In the genomic region with DNA sequence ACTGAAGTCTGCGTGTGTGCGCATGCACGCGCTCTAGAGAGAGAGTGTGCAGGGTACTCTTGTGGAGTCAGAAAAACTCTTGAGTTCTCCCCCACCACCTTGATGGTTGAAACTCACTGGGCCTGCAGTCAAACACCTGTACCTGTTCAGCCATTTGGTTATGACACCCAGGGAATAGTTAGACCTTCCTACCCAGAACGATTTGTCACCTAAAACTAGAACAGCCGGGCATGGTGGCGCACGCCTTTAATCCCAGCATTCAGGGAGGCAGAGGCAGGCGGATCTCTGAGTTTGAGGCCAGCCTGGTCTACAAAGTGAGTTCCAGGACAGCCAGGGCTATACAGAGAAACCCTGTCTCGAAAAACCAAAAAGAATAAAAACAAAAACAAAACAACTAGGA, we compare ENCODE assay signal across 23 mouse cellular contexts. TPM values are rescaled to one million over a fixed set of nuclear protein-coding genes. Genes with fewer than 3 reads are reported as not detected.
A peak's percentile ranks its signal among the peaks of the same experiment; 100 is the strongest.
DNase-seq lines count a peak whose midpoint lies in the region; ATAC-seq and TF ChIP-seq lines count a peak whose summit lies in the region.
"Not testable (repeated sequence)": the region's sequence is repeated elsewhere in the genome, so short reads cannot be mapped to it uniquely, and the experiment has no call there.
"Had no signal": no experiment of that assay in that cellular context is flagged by ENCODE, and none has a peak within 500 bp of the region (broad histone marks: within the 10 kb centered on the region; RNA-seq: fewer than 3 reads in every experiment).

No protein-coding gene starts in this region.

- WGBS in forebrain, embryonic 12.5 days = 98% methylated on average over 10 of the region's 10 CpGs
- 91% methylated on average over 10 of the region's 10 CpGs for WGBS in kidney, adult 2 months
- 96% methylated on average over 10 of the region's 10 CpGs for WGBS in liver, embryonic 12.5 days (ENCODE audit: insufficient replicate concordance)
- WGBS in midbrain, embryonic 13.5 days = 97% methylated on average over 10 of the region's 10 CpGs
- 98% methylated on average over 10 of the region's 10 CpGs for WGBS in neural tube, embryonic 13.5 days

- in situ Hi-C loops in ES-E14 (cut with MboI; ENCODE audit: low sequenced_read_pairs in 2 of 2, unreplicated experiment in 2 of 2) = not testable (repeated sequence)

- H3K4me1 ChIP-seq in ES-E14 (ENCODE audit: control insufficient read depth in 2 of 2, insufficient read depth in 2 of 2, low read length in 2 of 2, poor library complexity in 1 of 2) = peaks cover 2 to 11% of the 10 kb centered on the region in 2 experiments; a peak in 3 of 4 replicates
- H3K4me1 ChIP-seq in forebrain, embryonic 12.5 days = peaks cover 36% of the 10 kb centered on the region
- peaks cover 18% of the 10 kb centered on the region for H3K4me1 ChIP-seq in kidney, adult 2 months (ENCODE audit: control insufficient read depth, insufficient read depth, low read length)
- peaks cover 41% of the 10 kb centered on the region for H3K4me1 ChIP-seq in liver, embryonic 12.5 days
- peaks cover 35% of the 10 kb centered on the region for H3K4me1 ChIP-seq in midbrain, embryonic 13.5 days (replicated peaks)
- peaks cover 44% of the 10 kb centered on the region for H3K4me1 ChIP-seq in neural tube, embryonic 13.5 days (replicated peaks)

- H3K9ac ChIP-seq in ES-E14 (ENCODE audit: insufficient read depth, low read depth, low read length, poor library complexity, severe bottlenecking); forebrain, embryonic 12.5 days; liver, embryonic 12.5 days; midbrain, embryonic 13.5 days (replicated peaks); neural tube, embryonic 13.5 days: not testable (repeated sequence)

- TF ChIP-seq CTCF in kidney, adult 2 months (conservative IDR thresholded peaks at IDR 0.05; ENCODE audit: insufficient read depth, insufficient read length, low read depth, low read length) = not testable (repeated sequence)

- DNase-seq in ES-E14 (ENCODE audit: low read depth, low spot score) = not testable (repeated sequence)
- peak; percentile 91 for DNase-seq in heart, adult 11 months
- DNase-seq in kidney, adult 2 months = peak; percentile 36

- not testable (repeated sequence) for H3K4me2 ChIP-seq in forebrain, embryonic 12.5 days; liver, embryonic 12.5 days
- H3K4me2 ChIP-seq in midbrain, embryonic 13.5 days (replicated peaks) = peak overlapping the region; percentile 77; the same call in 1 of the 2 replicates
- peak overlapping the region; percentile 77 for H3K4me2 ChIP-seq in neural tube, embryonic 13.5 days

- H3K27me3 ChIP-seq in forebrain, embryonic 12.5 days; kidney, adult 2 months (replicated peaks; ENCODE audit: control insufficient read depth, insufficient read depth, low read length); liver, embryonic 12.5 days (replicated peaks); midbrain, embryonic 13.5 days; neural tube, embryonic 13.5 days: not testable (repeated sequence)

- not testable (repeated sequence) for H3K4me3 ChIP-seq in ES-E14 (ENCODE audit: insufficient read depth in 1 of 2, low read depth in 1 of 2, low read length in 2 of 2, poor library complexity in 1 of 2, severe bottlenecking in 1 of 2); forebrain, embryonic 12.5 days (replicated peaks); kidney, adult 2 months (ENCODE audit: insufficient read depth, low read depth, low read length); liver, embryonic 12.5 days; midbrain, embryonic 13.5 days (replicated peaks)
- peak overlapping the region; percentile 70 for H3K4me3 ChIP-seq in neural tube, embryonic 13.5 days

- ATAC-seq in forebrain, embryonic 12.5 days (ENCODE audit: low FRiP score); liver, embryonic 12.5 days; midbrain, embryonic 13.5 days; neural tube, embryonic 13.5 days (ENCODE audit: low read depth): not testable (repeated sequence)

- peaks cover 15% of the 10 kb centered on the region for H3K36me3 ChIP-seq in ES-E14 (ENCODE audit: control insufficient read depth, insufficient read depth, low read length, poor library complexity, severe bottlenecking)
- H3K36me3 ChIP-seq in forebrain, embryonic 12.5 days (replicated peaks) = peaks cover 44% of the 10 kb centered on the region
- not testable (repeated sequence) for H3K36me3 ChIP-seq in kidney, adult 2 months (ENCODE audit: control insufficient read depth, insufficient read depth, low read length)
- peaks cover 55% of the 10 kb centered on the region for H3K36me3 ChIP-seq in liver, embryonic 12.5 days
- peaks cover 47% of the 10 kb centered on the region for H3K36me3 ChIP-seq in midbrain, embryonic 13.5 days
- H3K36me3 ChIP-seq in neural tube, embryonic 13.5 days = peaks cover 53% of the 10 kb centered on the region

- not testable (repeated sequence) for TF ChIP-seq POLR2A in kidney, adult 2 months (IDR thresholded peaks at IDR 0.05; ENCODE audit: low read depth, low read length)

- peak overlapping the region; percentile 22; the same call in 1 of the 2 replicates for H3K27ac ChIP-seq in ES-E14 (ENCODE audit: insufficient read depth, low read depth, low read length, poor library complexity, severe bottlenecking)
- peak overlapping the region; percentile 97 for H3K27ac ChIP-seq in forebrain, embryonic 12.5 days
- not testable (repeated sequence) for H3K27ac ChIP-seq in kidney, adult 2 months (ENCODE audit: insufficient read depth, low read depth, low read length)
- H3K27ac ChIP-seq in liver, embryonic 12.5 days = peak overlapping the region; percentile 92; the same call in 1 of the 2 replicates
- H3K27ac ChIP-seq in midbrain, embryonic 13.5 days = peak overlapping the region; percentile 98
- peak overlapping the region; percentile 99 for H3K27ac ChIP-seq in neural tube, embryonic 13.5 days (replicated peaks)

- H3K9me3 ChIP-seq in ES-E14 (ENCODE audit: control insufficient read depth, insufficient read depth, low read depth, low read length); forebrain, embryonic 12.5 days; liver, embryonic 12.5 days (replicated peaks); midbrain, embryonic 13.5 days; neural tube, embryonic 13.5 days: not testable (repeated sequence)

RNA-seq across cellular contexts. Expression of a gene that starts 0.9 kb away (rescaled TPM):
- 62.6 and 79.6 TPM in 2 replicates for total RNA-seq in ES-E14 (2012; rRNA removed)
- 57.5 and 62.9 TPM in 2 replicates for polyA plus RNA-seq in forebrain, embryonic 12.5 days (2016; fragmentation: Nextera tagmentation; extraction: Ambion mirVana)
- polyA plus RNA-seq in kidney, adult 2 months (2012; rRNA removed) = 204 and 214 TPM in 2 replicates
- polyA plus RNA-seq in liver, embryonic 12.5 days (2016; fragmentation: Nextera tagmentation; extraction: Ambion mirVana) = 37.0 and 45.2 TPM in 2 replicates
- polyA plus RNA-seq in midbrain, embryonic 13.5 days (2015; fragmentation: Nextera tagmentation; extraction: Ambion mirVana) = 78.9 and 83.7 TPM in 2 replicates
- 82.5 and 84.2 TPM in 2 replicates for polyA plus RNA-seq in neural tube, embryonic 13.5 days (2015; fragmentation: Nextera tagmentation; extraction: Ambion mirVana)

RNA-seq across cellular contexts. Expression of a gene that starts 2.7 kb away (rescaled TPM):
- total RNA-seq in ES-E14 (2012; rRNA removed) = 4.5 TPM in 2 replicates
- 131 and 139 TPM in 2 replicates for polyA plus RNA-seq in forebrain, embryonic 12.5 days (2016; fragmentation: Nextera tagmentation; extraction: Ambion mirVana)
- 0.29 and 0.83 TPM in 2 replicates for polyA plus RNA-seq in kidney, adult 2 months (2012; rRNA removed)
- 0.62 and 0.65 TPM in 2 replicates for polyA plus RNA-seq in liver, embryonic 12.5 days (2016; fragmentation: Nextera tagmentation; extraction: Ambion mirVana)
- polyA plus RNA-seq in midbrain, embryonic 13.5 days (2015; fragmentation: Nextera tagmentation; extraction: Ambion mirVana) = 310 and 338 TPM in 2 replicates
- 335 and 393 TPM in 2 replicates for polyA plus RNA-seq in neural tube, embryonic 13.5 days (2015; fragmentation: Nextera tagmentation; extraction: Ambion mirVana)
- total RNA-seq: common myeloid progenitor, adult 5-6 weeks; gastrocnemius, postnatal 14 days; heart, adult 18-20 months; heart, postnatal 14 days had no signal

RNA-seq across cellular contexts. Expression of a gene that starts 6.8 kb away (rescaled TPM):
- total RNA-seq in ES-E14 (2012; rRNA removed) = 1.4 and 2.7 TPM in 2 replicates
- not detected in 2 replicates for polyA plus RNA-seq in forebrain, embryonic 12.5 days (2016; fragmentation: Nextera tagmentation; extraction: Ambion mirVana)
- polyA plus RNA-seq in kidney, adult 2 months (2012; rRNA removed) = 3.5 TPM in 1 of 2 replicates, not detected in the other
- polyA plus RNA-seq in liver, embryonic 12.5 days (2016; fragmentation: Nextera tagmentation; extraction: Ambion mirVana) = 0.26 TPM in 1 of 2 replicates, not detected in the other
- not detected in 2 replicates for polyA plus RNA-seq in midbrain, embryonic 13.5 days (2015; fragmentation: Nextera tagmentation; extraction: Ambion mirVana)
- not detected in 2 replicates for polyA plus RNA-seq in neural tube, embryonic 13.5 days (2015; fragmentation: Nextera tagmentation; extraction: Ambion mirVana)
- total RNA-seq: adrenal gland, postnatal 4 days; common myeloid progenitor, adult 5-6 weeks; gastrocnemius, postnatal 14 days; heart, adult 18-20 months; heart, postnatal 14 days; layer of hippocampus, adult 18-20 months had no signal
- polyA plus RNA-seq: adrenal gland, adult 2 months; forebrain, embryonic 11.5 days; heart, embryonic 12.5 days; hindbrain, embryonic 11.5 days; intestine, embryonic 14.5 days; limb, embryonic 10.5 days; lung, embryonic 14.5 days; stomach, postnatal 0 days; thymus, postnatal 0 days had no signal

RNA-seq across cellular contexts. Expression of a gene that starts 14.2 kb away (rescaled TPM):
- 1.3 and 2.4 TPM in 2 replicates for total RNA-seq in ES-E14 (2012; rRNA removed)
- 0.26 and 0.60 TPM in 2 replicates for polyA plus RNA-seq in forebrain, embryonic 12.5 days (2016; fragmentation: Nextera tagmentation; extraction: Ambion mirVana)
- 0.87 and 1.5 TPM in 2 replicates for polyA plus RNA-seq in kidney, adult 2 months (2012; rRNA removed)
- 0.11 TPM in 1 of 2 replicates, not detected in the other for polyA plus RNA-seq in liver, embryonic 12.5 days (2016; fragmentation: Nextera tagmentation; extraction: Ambion mirVana)
- polyA plus RNA-seq in midbrain, embryonic 13.5 days (2015; fragmentation: Nextera tagmentation; extraction: Ambion mirVana) = 0.23 and 0.62 TPM in 2 replicates
- 0.96 and 1.4 TPM in 2 replicates for polyA plus RNA-seq in neural tube, embryonic 13.5 days (2015; fragmentation: Nextera tagmentation; extraction: Ambion mirVana)
- total RNA-seq: neutrophil, adult 5-6 weeks had no signal

RNA-seq across cellular contexts. Expression of a gene that starts 16.5 kb away (rescaled TPM):
- 37.5 and 48.5 TPM in 2 replicates for total RNA-seq in ES-E14 (2012; rRNA removed)
- polyA plus RNA-seq in forebrain, embryonic 12.5 days (2016; fragmentation: Nextera tagmentation; extraction: Ambion mirVana) = 7.2 and 7.8 TPM in 2 replicates
- polyA plus RNA-seq in kidney, adult 2 months (2012; rRNA removed) = 19.3 and 25.5 TPM in 2 replicates
- 3.5 and 3.6 TPM in 2 replicates for polyA plus RNA-seq in liver, embryonic 12.5 days (2016; fragmentation: Nextera tagmentation; extraction: Ambion mirVana)
- 6.1 and 6.4 TPM in 2 replicates for polyA plus RNA-seq in midbrain, embryonic 13.5 days (2015; fragmentation: Nextera tagmentation; extraction: Ambion mirVana)
- polyA plus RNA-seq in neural tube, embryonic 13.5 days (2015; fragmentation: Nextera tagmentation; extraction: Ambion mirVana) = 5.3 and 6.0 TPM in 2 replicates

Comparison
In these comparisons a context has a peak if more than half of its experiments do, and no peak if none do; other contexts are left out.
1. RNA of a gene that starts 2.7 kb away (polyA plus RNA-seq): 335 to 393 TPM in neural tube, embryonic 13.5 days, 310 to 338 TPM in midbrain, embryonic 13.5 days and 131 to 139 TPM in forebrain, embryonic 12.5 days; 0.29 to 0.83 TPM in kidney, adult 2 months and 0.62 to 0.65 TPM in liver, embryonic 12.5 days; every median in the first group is over 10 times any median in the second.